Mouse (Mus musculus): Measurements from ENCODE around the gene Kif21a.

Kif21a gene

GRCm38 (mm10) chr15:91049496-91050441 is at the start of gene Kif21a:
Gene Kif21a (minus strand): TSS chr15:91049948.
- in situ Hi-C loops (cut with MboI; ENCODE audit: low pct_unique_long_range_greater_than_20kb in 1 of 2, low sequenced_read_pairs in 2 of 2, unreplicated experiment in 1 of 2): no loop called here

- in situ Hi-C loops (cut with MboI; ENCODE audit: low pct_unique_long_range_greater_than_20kb in 1 of 2, low sequenced_read_pairs in 2 of 2, unreplicated experiment in 1 of 2): no loop called here
Observed at GRCm38 (mm10) chr15:91096606-91097005, 46.9 kb upstream of the Kif21a start.

GRCm38 (mm10) chr15:91089427-91089826 is 39.7 kb upstream of the Kif21a start:
- in situ Hi-C loops (cut with MboI; ENCODE audit: low pct_unique_long_range_greater_than_20kb in 1 of 2, low sequenced_read_pairs in 2 of 2, unreplicated experiment in 1 of 2): no loop called here

- in situ Hi-C loops (cut with MboI; ENCODE audit: low pct_unique_long_range_greater_than_20kb in 1 of 2, low sequenced_read_pairs in 2 of 2, unreplicated experiment in 1 of 2): no loop called here
Observed at GRCm38 (mm10) chr15:91088071-91088470, 38.3 kb upstream of the Kif21a start.

GRCm38 (mm10) chr15:91077457-91078410 is 28.0 kb upstream of the Kif21a start:
- in situ Hi-C loops (cut with MboI; ENCODE audit: low pct_unique_long_range_greater_than_20kb in 1 of 2, low sequenced_read_pairs in 2 of 2, unreplicated experiment in 1 of 2): no loop called here

- in situ Hi-C loops (cut with MboI; ENCODE audit: low pct_unique_long_range_greater_than_20kb in 1 of 2, low sequenced_read_pairs in 2 of 2, unreplicated experiment in 1 of 2): no loop called here
Observed at GRCm38 (mm10) chr15:91072440-91072839, 22.7 kb upstream of the Kif21a start.

GRCm38 (mm10) chr15:91064310-91064826 is 14.6 kb upstream of the Kif21a start:
- in situ Hi-C loops (cut with MboI; ENCODE audit: low pct_unique_long_range_greater_than_20kb in 1 of 2, low sequenced_read_pairs in 2 of 2, unreplicated experiment in 1 of 2): no loop called here

GRCm38 (mm10) chr15:91063845-91064244 is 14.1 kb upstream of the Kif21a start:
- in situ Hi-C loops (cut with MboI; ENCODE audit: low pct_unique_long_range_greater_than_20kb in 1 of 2, low sequenced_read_pairs in 2 of 2, unreplicated experiment in 1 of 2): no loop called here

- in situ Hi-C loops (cut with MboI; ENCODE audit: low pct_unique_long_range_greater_than_20kb in 1 of 2, low sequenced_read_pairs in 2 of 2, unreplicated experiment in 1 of 2): no loop called here
Observed at GRCm38 (mm10) chr15:91056866-91057342, 7.2 kb upstream of the Kif21a start.

GRCm38 (mm10) chr15:91056176-91056865 is 6.6 kb upstream of the Kif21a start:
- in situ Hi-C loops (cut with MboI; ENCODE audit: low pct_unique_long_range_greater_than_20kb in 1 of 2, low sequenced_read_pairs in 2 of 2, unreplicated experiment in 1 of 2): no loop called here

GRCm38 (mm10) chr15:91048951-91049495 is 725 bp downstream of the Kif21a start:
- in situ Hi-C loops (cut with MboI; ENCODE audit: low pct_unique_long_range_greater_than_20kb in 1 of 2, low sequenced_read_pairs in 2 of 2, unreplicated experiment in 1 of 2): no loop called here

GRCm38 (mm10) chr15:91047627-91048026 is 2.1 kb downstream of the Kif21a start:
- in situ Hi-C loops (cut with MboI; ENCODE audit: low pct_unique_long_range_greater_than_20kb in 1 of 2, low sequenced_read_pairs in 2 of 2, unreplicated experiment in 1 of 2): no loop called here

- in situ Hi-C loops (cut with MboI; ENCODE audit: low pct_unique_long_range_greater_than_20kb in 1 of 2, low sequenced_read_pairs in 2 of 2, unreplicated experiment in 1 of 2): no loop called here
Observed at GRCm38 (mm10) chr15:91046506-91046905, 3.2 kb downstream of the Kif21a start.

GRCm38 (mm10) chr15:91043263-91043662 is 6.5 kb downstream of the Kif21a start:
- in situ Hi-C loops (cut with MboI; ENCODE audit: low pct_unique_long_range_greater_than_20kb in 1 of 2, low sequenced_read_pairs in 2 of 2, unreplicated experiment in 1 of 2): no loop called here

GRCm38 (mm10) chr15:91038860-91039259 is 10.9 kb downstream of the Kif21a start:
- in situ Hi-C loops (cut with MboI; ENCODE audit: low pct_unique_long_range_greater_than_20kb in 1 of 2, low sequenced_read_pairs in 2 of 2, unreplicated experiment in 1 of 2): no loop called here

- in situ Hi-C loops (cut with MboI; ENCODE audit: low pct_unique_long_range_greater_than_20kb in 1 of 2, low sequenced_read_pairs in 2 of 2, unreplicated experiment in 1 of 2): no loop called here
Observed at GRCm38 (mm10) chr15:91034090-91034489, 15.7 kb downstream of the Kif21a start.

- in situ Hi-C loops (cut with MboI; ENCODE audit: low pct_unique_long_range_greater_than_20kb in 1 of 2, low sequenced_read_pairs in 2 of 2, unreplicated experiment in 1 of 2): no loop called here
Observed at GRCm38 (mm10) chr15:91033529-91033928, 16.2 kb downstream of the Kif21a start.

- in situ Hi-C loops (cut with MboI; ENCODE audit: low pct_unique_long_range_greater_than_20kb in 1 of 2, low sequenced_read_pairs in 2 of 2, unreplicated experiment in 1 of 2): no loop called here
Observed at GRCm38 (mm10) chr15:91028962-91029361, 20.8 kb downstream of the Kif21a start.

Data from mouse embryonic stem cell (cell line).